Mouse (Mus musculus) layer of hippocampus, postnatal 10 days (tissue): ENCODE measurements at regions not wholly inside any gene's neighbourhood (a gene's known extent, or its start where the extent isn't known, plus 50 kb on each side); places are given as distances from the start of the nearest gene placed in this dataset.
"Not testable (repeated sequence)": the region's sequence is repeated elsewhere in the genome, so short reads cannot be mapped to it uniquely, and the experiment has no call there.

Source experiments
- DNase-seq, 2 experiments: peaks; one replicate each; pipeline ENCODE4 v3.0.0; 2021; ENCODE audit warnings: low spot score in 2 of 2

DNA sequence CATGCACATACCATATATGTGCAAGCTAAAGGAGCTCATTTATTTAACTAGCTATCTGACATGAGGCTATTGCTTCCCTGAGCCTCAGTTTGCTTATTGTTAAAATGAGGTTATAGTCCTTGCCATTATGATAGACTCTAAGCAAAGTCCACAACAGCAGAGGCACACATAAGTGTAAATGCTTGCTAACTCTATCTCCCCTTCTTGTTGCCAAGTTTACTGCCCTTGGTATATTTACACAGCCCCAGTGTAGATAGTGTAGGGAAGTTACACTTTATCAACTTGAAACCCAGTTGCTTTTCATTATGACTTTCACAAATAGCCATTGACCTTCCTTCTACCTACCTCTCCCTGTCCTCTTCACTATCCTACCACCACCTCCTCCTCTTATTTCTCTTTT is 782.6 kb upstream of the Agtr1b start:
- DNase-seq: no peak

DNA sequence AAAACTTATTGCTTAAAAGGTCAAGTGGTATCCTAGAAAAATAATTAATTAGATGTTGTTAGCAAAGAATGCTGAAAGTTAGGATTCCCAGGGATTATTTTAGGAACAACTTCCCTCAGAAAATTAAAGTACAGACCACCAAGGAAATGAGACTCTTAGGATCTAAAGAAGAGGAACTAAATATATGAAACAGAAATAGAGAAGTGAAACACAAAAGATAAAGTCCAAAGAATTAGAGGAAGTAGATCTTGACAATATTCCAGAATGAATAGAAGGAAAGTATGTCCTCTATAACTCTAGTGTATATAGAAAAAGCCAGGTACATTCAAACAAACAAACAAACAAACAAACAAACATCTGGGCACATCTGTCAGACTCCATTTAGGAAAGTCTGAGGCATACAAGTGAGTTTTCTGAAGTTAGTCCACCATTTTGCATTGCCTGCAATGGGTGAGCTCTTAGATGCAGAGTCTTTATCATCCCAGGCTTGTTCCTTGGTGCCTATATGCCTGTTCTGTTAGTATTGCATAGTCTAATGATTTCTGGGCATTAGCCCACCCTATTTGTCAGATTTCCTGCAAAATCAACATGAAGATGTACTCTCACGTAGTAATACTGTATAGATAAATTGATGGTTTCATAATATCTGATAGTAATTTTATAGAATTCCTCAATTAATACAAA is 762.0 kb upstream of the Agtr1b start:
- no peak for DNase-seq

DNA sequence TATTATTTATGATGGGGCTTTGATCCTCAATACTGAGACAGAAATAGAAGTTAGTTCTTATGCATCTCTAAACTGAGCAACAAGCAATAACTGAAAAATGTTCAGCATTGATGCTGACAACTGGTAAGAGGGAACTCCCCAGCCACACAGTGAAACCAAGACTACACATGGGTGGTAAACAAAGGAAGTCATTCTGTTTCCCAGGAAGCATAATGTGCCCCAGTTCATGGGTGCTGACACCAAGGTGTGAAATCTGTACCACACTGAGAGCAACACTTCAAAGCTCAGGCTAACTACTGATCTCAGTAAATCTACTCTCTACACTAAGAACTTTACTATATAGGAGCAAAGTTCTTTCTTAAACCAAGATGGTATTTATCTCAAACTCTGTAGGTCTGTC is 759.2 kb upstream of the Agtr1b start:
- DNase-seq: no peak

DNA sequence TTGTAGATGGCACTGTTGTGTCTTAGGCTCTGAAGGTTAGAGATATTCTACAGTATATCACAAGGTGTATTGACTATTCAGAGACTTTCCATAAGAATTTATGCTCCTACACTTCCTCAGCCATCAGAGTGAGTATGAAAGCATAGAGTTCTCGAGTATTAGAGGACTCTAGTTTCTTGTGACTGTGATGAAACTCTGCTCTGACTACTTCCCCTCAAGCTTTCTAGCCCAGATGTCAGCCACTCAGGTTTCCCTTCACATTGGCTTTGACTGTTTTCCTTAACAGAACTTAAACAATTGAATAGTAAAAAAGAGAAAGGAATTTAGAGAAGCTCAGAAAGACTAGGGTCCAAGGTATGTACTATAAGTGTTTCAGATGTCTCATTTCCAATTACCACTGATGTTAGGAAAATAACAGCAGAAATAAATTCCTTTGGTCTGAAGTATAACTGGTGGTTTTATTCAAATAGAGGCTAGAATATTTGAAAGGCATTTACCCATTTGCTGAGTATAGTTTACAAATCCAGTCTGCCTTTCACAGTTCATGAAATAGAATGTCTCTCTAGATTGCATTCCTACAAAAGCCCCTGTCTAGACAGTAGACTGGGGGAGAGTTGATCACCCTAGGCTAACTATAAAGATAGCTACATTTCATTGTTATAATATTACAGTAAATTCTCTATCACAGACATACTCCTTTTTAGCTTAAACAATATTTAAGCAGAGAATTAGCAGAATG is 751.4 kb upstream of the Agtr1b start:
- DNase-seq: no peak

DNA sequence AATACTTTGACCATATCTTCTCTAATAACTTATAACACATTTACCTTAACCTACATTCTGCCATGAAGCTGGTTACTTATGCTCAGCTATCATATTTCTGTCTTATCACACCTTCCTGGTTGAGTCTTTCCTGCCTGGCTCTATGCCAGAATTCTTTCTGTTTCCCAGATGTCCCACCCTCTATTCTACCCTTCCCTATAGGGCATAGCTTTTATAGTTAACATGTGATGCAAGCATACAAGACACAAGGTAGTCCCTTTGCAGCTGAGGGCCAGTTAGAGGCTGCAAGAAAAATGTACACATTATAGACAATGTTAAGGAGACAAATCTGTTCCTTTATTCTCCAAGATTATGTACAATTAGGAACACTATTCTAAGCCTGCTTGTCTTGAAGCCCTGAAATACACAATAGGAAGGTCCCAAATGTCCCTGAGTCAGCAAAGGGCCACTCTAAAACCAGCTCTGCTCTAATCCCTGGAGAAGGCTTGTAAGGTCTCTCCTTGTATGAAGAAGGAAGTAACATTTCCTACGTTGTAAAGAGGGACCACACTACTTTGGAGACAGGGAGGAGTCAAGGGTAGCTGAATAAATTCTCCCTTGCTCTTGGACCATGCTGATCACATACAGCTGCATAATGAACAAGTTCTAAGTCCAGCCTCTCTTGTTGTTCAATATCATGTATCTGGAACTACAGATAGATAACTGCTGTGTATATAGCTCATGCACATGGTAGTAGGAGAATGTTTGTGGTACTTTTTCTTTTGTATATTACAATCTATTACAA is 745.0 kb upstream of the Agtr1b start:
- DNase-seq: no peak

DNA sequence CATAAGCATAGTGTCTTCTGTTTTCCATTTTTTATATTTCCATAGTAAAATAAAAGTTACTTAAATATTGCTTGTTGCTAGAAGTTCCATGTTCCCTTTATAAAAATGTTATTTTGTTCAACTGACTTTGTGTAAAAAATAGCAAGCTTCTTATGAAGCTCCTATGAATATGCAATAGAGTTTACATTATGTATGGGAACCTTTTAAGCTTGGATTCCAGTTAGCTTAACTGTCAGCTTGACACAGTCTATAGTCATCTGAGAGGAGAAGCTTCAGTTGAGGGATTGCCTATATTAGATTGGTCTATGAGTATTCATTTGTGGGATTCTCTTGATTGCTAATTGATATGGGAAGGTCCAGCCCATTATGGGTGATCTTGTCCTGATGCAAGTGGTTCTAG is 723.2 kb upstream of the Agtr1b start:
- no peak for DNase-seq

DNA sequence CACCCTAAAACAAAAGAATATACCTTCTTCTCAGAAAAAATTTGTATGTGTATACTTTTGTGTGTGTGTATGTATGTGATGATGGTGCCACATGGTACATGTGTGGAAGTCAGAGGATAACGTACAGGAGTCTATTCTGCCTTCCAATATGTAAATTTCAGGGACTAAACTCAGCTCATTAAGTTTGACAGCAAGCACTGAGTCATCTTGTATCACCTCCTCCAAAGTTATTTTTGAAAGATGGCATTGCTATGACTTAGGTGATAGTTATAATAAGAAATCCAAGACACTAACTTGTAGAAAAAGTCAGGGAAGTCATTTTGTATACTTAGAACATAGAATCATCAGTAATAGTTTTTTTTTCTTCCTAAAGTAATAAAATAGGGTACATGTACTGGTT is 719.4 kb upstream of the Agtr1b start:
- no peak for DNase-seq

DNA sequence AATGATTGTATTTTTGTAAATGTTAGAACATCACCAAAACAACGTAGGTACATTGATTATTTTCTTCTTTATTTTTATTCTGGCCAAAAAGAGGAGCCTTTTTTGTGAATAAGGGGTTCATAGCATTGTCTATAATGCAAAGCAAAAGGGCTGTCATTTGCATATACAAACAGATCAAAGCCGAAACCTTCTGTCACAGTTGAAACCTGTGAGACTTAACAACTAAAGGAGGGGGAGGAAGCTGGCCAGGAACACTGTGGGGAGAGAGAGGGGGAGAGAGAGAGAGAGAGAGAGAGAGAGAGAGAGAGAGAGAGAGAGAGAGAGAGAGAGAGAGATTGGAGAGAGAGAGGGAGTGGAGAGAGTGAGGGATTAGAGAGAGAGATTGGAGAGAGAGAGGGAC is 710.6 kb upstream of the Agtr1b start:
- no peak for DNase-seq

DNA sequence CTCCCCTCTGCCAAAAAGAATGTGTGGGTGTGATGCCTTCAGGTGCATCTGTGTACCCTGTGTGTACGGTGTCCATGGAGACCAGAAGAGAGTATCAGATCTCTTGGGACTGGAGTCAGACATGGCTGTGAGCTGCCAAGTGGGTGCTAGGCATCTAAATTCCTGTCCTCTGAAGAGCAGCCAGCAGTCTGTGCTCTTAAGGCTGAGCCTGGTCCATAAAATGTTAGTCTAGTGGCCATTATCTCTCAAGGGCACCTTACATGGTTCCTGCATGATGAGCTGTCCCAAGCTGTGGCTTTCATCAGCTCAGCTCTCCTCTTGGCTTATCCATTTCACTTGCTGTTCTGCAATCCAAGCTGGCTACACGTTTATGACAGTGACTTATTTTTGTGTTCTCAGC is 686.4 kb upstream of the Agtr1b start:
- DNase-seq: not testable (repeated sequence)

DNA sequence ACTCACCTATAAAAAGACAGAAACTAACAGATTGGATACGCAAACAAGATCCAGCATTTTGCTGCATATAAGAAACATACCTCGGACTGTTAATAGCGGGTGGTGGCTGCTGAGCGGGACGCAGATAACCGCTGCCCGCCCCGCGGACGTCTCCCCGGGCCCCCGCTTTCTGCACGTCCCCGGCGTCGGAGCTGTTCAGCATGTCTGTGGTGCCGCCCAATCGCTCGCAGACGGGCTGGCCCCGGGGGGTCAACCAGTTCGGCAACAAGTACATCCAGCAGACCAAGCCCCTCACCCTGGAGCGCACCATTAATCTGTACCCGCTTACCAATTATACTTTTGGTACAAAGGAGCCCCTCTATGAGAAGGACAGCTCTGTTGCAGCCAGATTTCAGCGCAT is 682.4 kb upstream of the Agtr1b start:
- DNase-seq: not testable (repeated sequence)

DNA sequence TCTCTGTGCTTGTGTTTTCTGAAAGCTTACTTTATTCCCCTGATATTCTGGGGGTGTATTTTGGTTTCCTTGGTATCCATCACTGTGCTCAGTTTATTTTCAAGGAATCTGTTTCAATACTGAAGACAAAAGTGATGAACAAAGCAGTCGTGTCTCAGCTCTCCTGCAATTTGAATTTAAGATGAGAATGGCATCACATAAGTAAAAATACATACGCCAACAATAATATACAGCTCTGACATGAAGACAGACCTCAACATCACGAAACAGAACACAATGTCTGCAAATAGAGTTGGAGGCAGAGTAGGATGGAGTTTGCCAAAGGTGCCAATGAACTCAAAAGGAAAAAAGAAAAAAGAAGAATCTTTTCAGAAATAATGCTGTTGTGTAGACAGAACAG is 679.0 kb upstream of the Agtr1b start:
- no peak for DNase-seq

DNA sequence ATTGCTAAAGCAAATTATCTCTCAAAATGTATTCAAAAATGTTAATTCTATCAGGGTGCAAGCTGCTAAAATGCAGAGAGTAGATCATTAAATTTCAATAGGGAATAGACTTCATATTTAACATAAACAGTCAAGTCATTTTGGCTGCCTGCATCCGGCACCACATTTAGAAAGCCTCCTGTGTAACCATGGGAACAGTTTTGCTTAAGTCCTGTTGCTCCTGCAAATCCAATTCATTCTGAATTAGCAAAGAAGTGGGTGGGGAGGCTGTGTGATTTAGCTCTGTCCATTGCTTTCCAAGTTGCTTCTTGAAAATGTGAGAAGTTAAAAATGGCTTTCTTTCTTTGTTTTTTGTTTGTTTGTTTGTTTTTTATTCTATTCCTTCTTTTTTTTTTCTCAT is 658.9 kb upstream of the Agtr1b start:
- DNase-seq: no peak

DNA sequence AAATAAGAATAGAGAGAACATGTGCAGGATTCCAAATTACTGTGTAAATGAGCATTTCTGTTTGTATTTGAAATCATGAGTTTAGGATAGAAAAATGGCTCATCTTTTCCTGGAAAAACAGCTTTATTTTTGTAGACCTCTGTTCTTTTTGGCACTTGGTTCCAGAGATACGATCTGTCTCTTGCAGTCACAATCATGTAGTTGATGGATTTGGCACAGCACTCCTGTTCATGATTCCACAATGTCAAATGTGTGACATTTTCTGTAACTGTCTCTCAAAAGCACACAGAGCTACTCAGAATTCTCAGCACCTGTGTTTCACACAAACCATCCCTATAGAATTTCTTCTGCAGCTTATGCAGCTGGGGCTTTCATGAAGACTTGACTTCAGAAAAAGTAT is 654.0 kb upstream of the Agtr1b start:
- peak; percentile 7 to 24 for DNase-seq

DNA sequence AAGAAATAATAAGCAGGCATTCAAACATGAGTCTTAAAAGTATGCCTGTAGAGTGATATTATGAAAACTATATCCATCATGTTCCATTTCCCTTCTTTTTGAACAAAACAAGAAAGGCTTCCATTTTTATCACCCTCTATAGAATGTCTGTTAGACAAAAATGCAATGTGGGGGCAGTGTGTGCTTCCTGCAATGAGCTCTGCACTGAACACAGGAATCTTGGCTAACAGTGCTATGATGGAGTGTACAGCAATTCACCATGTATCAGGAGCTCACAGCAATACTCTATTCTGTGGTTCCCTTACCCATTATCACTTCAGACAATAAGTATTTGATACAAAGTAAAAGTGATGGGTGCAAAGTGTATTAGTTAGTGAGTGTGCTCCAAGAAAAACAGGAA is 653.3 kb upstream of the Agtr1b start:
- DNase-seq: no peak

DNA sequence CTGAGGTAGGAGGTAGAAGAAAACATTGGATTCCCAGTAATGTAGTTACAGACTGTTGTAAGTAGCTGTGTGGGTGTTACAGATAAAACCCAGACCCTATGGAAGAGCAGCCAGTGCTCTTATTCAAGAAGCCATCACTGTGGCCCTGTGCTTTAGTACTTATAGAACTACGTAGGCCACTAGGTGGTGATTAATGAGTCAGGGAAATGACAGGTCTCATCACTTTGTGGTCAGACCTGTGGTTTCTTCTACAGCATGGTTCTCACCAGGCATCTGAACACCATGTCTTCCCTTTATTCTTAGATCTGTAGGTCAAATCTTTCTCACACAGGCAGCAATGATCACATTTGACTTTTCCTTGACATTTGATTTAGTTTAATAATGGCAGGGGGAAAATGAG is 642.7 kb upstream of the Agtr1b start:
- no peak for DNase-seq

DNA sequence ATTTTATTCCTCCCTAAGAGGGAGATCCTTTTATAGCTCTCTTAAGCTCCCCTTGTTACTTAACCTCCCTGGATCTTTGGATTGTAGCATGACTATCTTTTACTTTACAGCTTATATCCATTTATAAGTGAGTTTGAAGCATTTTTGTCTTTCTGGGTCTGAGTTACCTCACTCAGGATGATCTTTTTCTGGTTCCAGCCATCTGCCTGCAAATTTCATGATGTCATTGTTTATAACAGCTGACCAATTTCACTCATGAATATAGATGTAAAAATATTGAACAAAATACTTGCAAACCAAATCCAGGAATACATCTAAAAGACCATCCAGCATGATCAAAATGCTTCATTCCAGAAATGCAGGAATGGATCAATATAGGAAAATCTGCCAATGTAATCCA is 631.3 kb upstream of the Agtr1b start:
- no peak for DNase-seq

DNA sequence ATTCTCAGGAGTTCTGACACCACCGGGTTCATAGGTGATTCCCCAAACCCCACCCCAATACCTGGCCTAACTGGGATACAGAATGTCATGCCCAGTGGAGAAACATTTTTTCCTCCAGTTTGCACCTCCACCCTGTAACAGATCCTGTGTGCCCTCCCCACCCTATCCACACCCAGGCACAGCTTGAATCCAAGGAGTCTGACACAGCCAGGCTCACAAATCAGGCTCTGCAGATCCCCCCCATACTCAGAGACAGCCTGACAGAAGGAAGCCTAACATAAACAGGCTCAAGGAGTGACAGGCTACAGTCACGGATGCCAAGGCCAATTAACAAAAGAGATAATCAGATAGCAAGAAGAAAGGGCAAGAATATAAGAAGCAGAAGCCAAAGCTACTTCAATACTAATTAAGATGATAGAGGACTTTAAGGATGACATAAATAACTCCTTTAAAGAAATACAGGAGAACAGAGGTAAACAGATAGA is 622.6 kb upstream of the Agtr1b start:
- DNase-seq: no peak

DNA sequence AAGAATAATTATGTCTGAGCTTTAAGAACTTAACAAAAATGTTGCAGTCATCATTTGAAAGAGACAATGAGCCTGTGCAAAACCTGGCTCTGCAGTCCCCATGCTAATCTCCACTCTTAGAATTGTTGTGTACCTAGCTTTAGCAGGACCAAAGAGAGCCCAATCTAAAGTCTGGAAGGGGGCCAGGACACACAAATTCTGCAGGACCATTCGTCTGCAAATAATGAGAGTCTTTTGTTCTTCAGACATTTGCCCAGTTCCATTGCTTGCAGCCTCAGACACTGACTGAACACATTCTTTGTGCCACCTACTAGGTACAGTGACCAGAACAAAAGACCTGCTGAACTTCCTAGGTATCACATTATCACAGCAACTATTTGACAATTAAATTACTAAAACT is 620.0 kb upstream of the Agtr1b start:
- peak in 1 of 2 experiments; percentile 22 for DNase-seq

DNA sequence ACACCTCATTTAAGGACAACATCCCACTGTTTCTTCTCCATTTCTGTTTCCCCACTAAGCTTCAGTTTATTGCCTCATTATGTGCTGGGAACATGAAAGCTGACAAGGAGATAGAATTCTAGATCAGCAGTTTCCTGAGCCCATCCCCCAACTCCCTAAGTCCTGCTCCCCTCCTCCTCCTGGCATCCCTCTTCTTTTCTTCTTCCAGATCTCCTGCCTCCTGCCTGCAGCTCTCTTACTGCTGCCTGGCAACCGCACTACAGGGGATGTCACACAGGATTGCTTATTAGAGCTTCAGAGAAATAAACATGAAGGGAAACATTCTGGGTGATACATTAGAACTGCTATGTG is 619.4 kb upstream of the Agtr1b start:
- DNase-seq: peak; percentile 32 to 56

DNA sequence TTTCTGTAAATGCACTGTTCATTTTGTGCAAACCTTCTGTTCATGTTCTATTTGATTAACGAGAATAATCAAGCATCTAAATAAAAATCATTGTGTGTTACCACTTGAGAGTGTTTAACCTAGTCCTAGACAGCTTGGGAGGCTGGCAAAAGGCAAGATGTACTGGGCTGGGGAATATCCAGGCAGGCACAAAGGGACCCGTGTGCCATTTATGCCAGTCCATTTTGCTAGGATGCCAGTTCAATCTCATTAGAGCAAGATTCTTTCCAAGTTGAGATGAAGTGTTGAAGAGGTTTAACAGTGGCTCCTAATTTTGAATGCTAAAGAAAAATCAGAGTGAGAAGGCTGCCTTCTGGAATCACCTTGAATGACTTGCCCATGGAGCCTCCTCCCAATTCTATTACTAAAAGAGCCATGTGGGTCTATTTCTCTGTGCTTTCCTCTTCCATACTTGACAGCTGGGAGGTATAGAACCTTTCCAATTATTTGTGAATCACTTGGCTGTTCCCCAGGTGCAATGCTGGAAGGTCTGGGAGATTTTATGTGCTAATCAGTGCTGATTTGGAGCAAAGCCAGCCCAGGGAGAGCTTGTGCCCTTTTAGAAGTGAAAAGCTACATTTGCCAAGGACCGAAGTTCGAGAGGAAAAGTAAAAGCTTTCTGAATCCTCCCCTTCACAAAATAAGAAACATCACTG is 618.9 kb upstream of the Agtr1b start:
- DNase-seq: peak; percentile 61 to 71

DNA sequence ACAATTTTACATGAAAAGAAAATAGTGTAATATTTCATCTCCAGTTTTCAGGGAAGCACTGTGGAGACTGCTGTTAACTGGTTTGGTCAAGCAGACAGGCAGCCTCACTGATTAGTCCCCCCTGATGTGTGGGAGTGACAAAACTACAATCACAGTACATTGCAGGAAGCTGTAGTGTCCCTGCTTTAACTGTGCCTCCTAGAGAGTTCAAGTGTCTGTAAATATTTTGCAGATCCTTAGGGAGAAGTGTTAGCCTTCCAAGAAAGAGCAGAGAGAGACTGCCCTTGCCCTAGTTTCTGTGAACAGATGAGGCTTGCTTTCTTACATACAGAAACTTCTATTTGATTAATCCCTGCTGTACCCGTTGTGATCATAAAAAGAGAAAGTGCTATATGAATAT is 617.2 kb upstream of the Agtr1b start:
- no peak for DNase-seq

DNA sequence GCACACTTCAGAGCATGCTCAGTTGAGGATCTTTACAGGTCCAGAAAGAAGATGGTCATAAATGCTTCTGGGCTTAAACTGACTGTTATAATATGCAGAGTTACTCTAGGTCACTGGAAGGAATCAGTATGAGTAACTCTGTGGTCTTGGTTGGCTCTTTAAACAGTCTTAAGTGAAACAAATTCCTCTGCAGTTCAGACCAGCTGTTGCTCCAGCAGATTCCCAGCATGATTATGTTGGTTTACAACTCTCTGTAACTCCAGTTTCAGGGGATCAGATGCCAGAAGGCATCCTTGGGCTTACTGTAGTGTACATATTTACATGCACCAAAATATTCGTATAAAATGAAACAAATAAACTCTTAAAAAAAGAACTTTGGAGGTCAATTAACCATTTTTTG is 606.1 kb upstream of the Agtr1b start:
- DNase-seq: no peak
